Mouse (Mus musculus) E14TG2a.4 (cell line): Measurements from ENCODE around the gene Serpinb2.

ENCODE experiments used
- CTCF ChIP-seq: conservative IDR thresholded peaks from 2 replicates; pipeline ENCODE4 v1.5.1; 2014; ENCODE audit warnings: low read length
- NANOG ChIP-seq: IDR thresholded peaks from 2 replicates; pipeline ENCODE4 v1.6.1; 2014; ENCODE audit warnings: borderline replicate concordance, low read length, mixed read lengths

DNA sequence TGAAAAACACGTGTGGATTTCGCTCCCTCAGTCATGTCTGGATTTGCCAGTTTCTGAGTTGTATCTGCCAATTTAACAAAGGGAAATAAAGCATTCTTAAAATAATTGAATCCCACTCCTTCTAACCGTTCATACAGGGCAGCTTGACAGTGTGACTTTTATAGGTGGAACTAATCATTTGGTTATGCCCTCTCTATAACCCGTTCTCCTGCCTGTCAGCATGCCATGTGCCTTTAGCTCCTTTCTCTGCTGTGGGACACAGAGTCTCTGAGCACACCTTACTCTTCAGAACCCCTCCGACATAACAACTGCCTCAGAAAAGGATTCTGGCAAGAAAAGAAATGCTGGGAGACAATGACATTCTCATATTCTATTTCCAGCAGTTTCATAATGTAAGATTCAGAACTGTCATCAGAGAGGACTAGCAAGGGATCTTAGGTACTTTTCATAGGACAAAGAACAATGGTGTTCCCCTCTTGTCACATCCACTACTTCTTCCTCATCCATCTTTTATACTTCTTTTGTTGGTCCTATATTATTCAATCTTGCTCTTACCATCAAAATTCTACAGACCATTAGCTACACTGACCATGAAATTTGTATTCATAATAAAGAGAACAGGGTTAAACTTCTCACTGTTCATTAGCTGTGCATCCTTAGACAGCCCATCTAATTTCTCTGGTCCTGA is 18.3 kb downstream of the Serpinb2 start:
- no peak for TF ChIP-seq CTCF
- TF ChIP-seq NANOG = no peak
